Mouse (Mus musculus): ENCODE results near the gene Izumo2. TPM values are rescaled to one million over a fixed set of nuclear protein-coding genes. Genes with fewer than 3 reads are reported as not detected.
A peak's percentile ranks its signal among the peaks of the same experiment; 100 is the strongest.
"Not testable (repeated sequence)": the region's sequence is repeated elsewhere in the genome, so short reads cannot be mapped to it uniquely, and the experiment has no call there.

Gene Izumo2
- total and polyA plus RNA-seq, 2 experiments from 2014 or later = not detected

- TF ChIP-seq CTCF (IDR thresholded peaks at IDR 0.05; ENCODE audit: low read depth) = no peak
- Histone ChIP-seq H3K27ac (ENCODE audit: low read depth, low read length) (peak within 1 kb of the TSS; percentile 81), H3K27me3 (ENCODE audit: insufficient read depth, low read length) (no peaks in the 10 kb centered on the region), H3K9me3 (ENCODE audit: low read length) (no peaks in the 10 kb centered on the region), H3K4me3 (ENCODE audit: low read depth, low read length) (peak within 1 kb of the TSS; percentile 74), H3K4me2 (ENCODE audit: low read depth) (peak within 1 kb of the TSS; percentile 66), H3K9ac (peak within 1 kb of the TSS; percentile 71), H3K4me1 (ENCODE audit: insufficient read depth) (peaks cover 4% of the 10 kb centered on the region; the same call in 1 of the 2 replicates), H3K36me3 (ENCODE audit: insufficient read depth) (0 out of 2 replicates have a peak, but pooled peaks cover 10% of the 10 kb centered on the region)
- WGBS = under 1% methylated on average over 43 of the region's 44 CpGs
- ATAC-seq (peak; percentile 95), DNase-seq (peak; percentile 95)
These were observed 39.8 kb downstream of the Izumo2 start, which contains the start of gene Vrk3 for GRCm38 (mm10) chr7:44748101-44749044. Gene Vrk3, plus strand, starts transcription at chr7:44748413.

GRCm38 (mm10) chr7:44750950-44751349 is 42.4 kb downstream of the Izumo2 start, which contains the start of gene Zfp473:
Gene Zfp473, minus strand, starts transcription at chr7:44751050.
- peaks cover 34% of the 10 kb centered on the region for H3K36me3 ChIP-seq (ENCODE audit: insufficient read depth)
- DNase-seq; H3K9me3 ChIP-seq (ENCODE audit: low read length); H3K27ac ChIP-seq (ENCODE audit: low read depth, low read length); H3K9ac ChIP-seq; ATAC-seq; H3K27me3 ChIP-seq (ENCODE audit: insufficient read depth, low read length); H3K4me2 ChIP-seq (ENCODE audit: low read depth); H3K4me3 ChIP-seq (ENCODE audit: low read depth, low read length); H3K4me1 ChIP-seq (ENCODE audit: insufficient read depth): not testable (repeated sequence)
- WGBS = 92% methylated on average over 1 of the region's 1 CpGs

GRCm38 (mm10) chr7:44757164-44757563 is 48.6 kb downstream of the Izumo2 start:
- no peak overlapping the region for H3K9ac ChIP-seq
- DNase-seq (no peak), ATAC-seq (no peak)
- H3K4me2 ChIP-seq (ENCODE audit: low read depth) = no peak overlapping the region
- WGBS = 89% methylated on average over 2 of the region's 2 CpGs
- no peak for TF ChIP-seq CTCF (IDR thresholded peaks at IDR 0.05; ENCODE audit: low read depth)
- no peaks in the 10 kb centered on the region for H3K27me3 ChIP-seq (ENCODE audit: insufficient read depth, low read length)
- no peaks in the 10 kb centered on the region for H3K9me3 ChIP-seq (ENCODE audit: low read length)
- H3K36me3 ChIP-seq (ENCODE audit: insufficient read depth) = peaks cover 76% of the 10 kb centered on the region
- no peak overlapping the region for H3K27ac ChIP-seq (ENCODE audit: low read depth, low read length)
- no peaks in the 10 kb centered on the region for H3K4me1 ChIP-seq (ENCODE audit: insufficient read depth)
- no peak overlapping the region for H3K4me3 ChIP-seq (ENCODE audit: low read depth, low read length)

- H3K4me3 ChIP-seq (ENCODE audit: low read depth, low read length) = no peak overlapping the region
- no peak overlapping the region for H3K9ac ChIP-seq
- DNase-seq = no peak
- H3K4me2 ChIP-seq (ENCODE audit: low read depth) = no peak overlapping the region
- H3K27ac ChIP-seq (ENCODE audit: low read depth, low read length) = no peak overlapping the region
- no peaks in the 10 kb centered on the region for H3K27me3 ChIP-seq (ENCODE audit: insufficient read depth, low read length)
- no peaks in the 10 kb centered on the region for H3K9me3 ChIP-seq (ENCODE audit: low read length)
- no peak for TF ChIP-seq CTCF (IDR thresholded peaks at IDR 0.05; ENCODE audit: low read depth)
- ATAC-seq = no peak
- no peaks in the 10 kb centered on the region for H3K4me1 ChIP-seq (ENCODE audit: insufficient read depth)
- peaks cover 59% of the 10 kb centered on the region for H3K36me3 ChIP-seq (ENCODE audit: insufficient read depth)
These were observed 51.8 kb downstream of the Izumo2 start for GRCm38 (mm10) chr7:44760366-44760765.

GRCm38 (mm10) chr7:44768129-44768528 is 59.6 kb downstream of the Izumo2 start:
- Histone ChIP-seq H3K4me2 (ENCODE audit: low read depth) (no peak overlapping the region), H3K36me3 (ENCODE audit: insufficient read depth) (peaks cover 42% of the 10 kb centered on the region), H3K4me3 (ENCODE audit: low read depth, low read length) (no peak overlapping the region), H3K9me3 (ENCODE audit: low read length) (no peaks in the 10 kb centered on the region), H3K9ac (no peak overlapping the region), H3K27me3 (ENCODE audit: insufficient read depth, low read length) (no peaks in the 10 kb centered on the region), H3K27ac (ENCODE audit: low read depth, low read length) (no peak overlapping the region), H3K4me1 (ENCODE audit: insufficient read depth) (no peaks in the 10 kb centered on the region)
- ATAC-seq (no peak), DNase-seq (no peak)
- WGBS = 91% methylated on average over 5 of the region's 5 CpGs
- no peak for TF ChIP-seq CTCF (IDR thresholded peaks at IDR 0.05; ENCODE audit: low read depth)

Other genes starting within 250 kb of the Izumo2 start
- gene Aspdh, start 243.4 kb upstream of the Izumo2 start, total RNA-seq (2014; rRNA removed) = 4.4 and 20.3 TPM in 2 replicates
- gene Aspdh, start 243.4 kb upstream of the Izumo2 start, polyA plus RNA-seq (2015; fragmentation: Nextera tagmentation; extraction: Ambion mirVana) = 1.6 and 2.2 TPM in 2 replicates
- 27.6 and 39.3 TPM in 2 replicates for gene Josd2, start 240.8 kb upstream of the Izumo2 start, total RNA-seq (2014; rRNA removed)
- gene Josd2, start 240.8 kb upstream of the Izumo2 start, polyA plus RNA-seq (2015; fragmentation: Nextera tagmentation; extraction: Ambion mirVana) = 28.6 and 31.7 TPM in 2 replicates
- 212 and 238 TPM in 2 replicates for gene Emc10, start 212.2 kb upstream of the Izumo2 start, total RNA-seq (2014; rRNA removed)
- 168 and 171 TPM in 2 replicates for gene Emc10, start 212.2 kb upstream of the Izumo2 start, polyA plus RNA-seq (2015; fragmentation: Nextera tagmentation; extraction: Ambion mirVana)
- 21.1 and 22.0 TPM in 2 replicates for gene Fam71e1, start 212.2 kb upstream of the Izumo2 start, total RNA-seq (2014; rRNA removed)
- 23.1 and 27.2 TPM in 2 replicates for gene Fam71e1, start 212.2 kb upstream of the Izumo2 start, polyA plus RNA-seq (2015; fragmentation: Nextera tagmentation; extraction: Ambion mirVana)
- 0.15 and 0.33 TPM in 2 replicates for gene Mybpc2, start 184.1 kb upstream of the Izumo2 start, total RNA-seq (2014; rRNA removed)
- 0.15 and 0.29 TPM in 2 replicates for gene Mybpc2, start 184.1 kb upstream of the Izumo2 start, polyA plus RNA-seq (2015; fragmentation: Nextera tagmentation; extraction: Ambion mirVana)
- gene Spib, start 176.7 kb upstream of the Izumo2 start, total RNA-seq (2014; rRNA removed) = 0.05 TPM in 1 of 2 replicates, not detected in the other
- not detected in 2 replicates for gene Spib, start 176.7 kb upstream of the Izumo2 start, polyA plus RNA-seq (2015; fragmentation: Nextera tagmentation; extraction: Ambion mirVana)
- 14.1 and 16.2 TPM in 2 replicates for gene Pold1, start 159.9 kb upstream of the Izumo2 start, total RNA-seq (2014; rRNA removed)
- gene Pold1, start 159.9 kb upstream of the Izumo2 start, polyA plus RNA-seq (2015; fragmentation: Nextera tagmentation; extraction: Ambion mirVana) = 14.2 and 14.3 TPM in 2 replicates
- 44.1 and 45.9 TPM in 2 replicates for gene Nr1h2, start 154.8 kb upstream of the Izumo2 start, total RNA-seq (2014; rRNA removed)
- gene Nr1h2, start 154.8 kb upstream of the Izumo2 start, polyA plus RNA-seq (2015; fragmentation: Nextera tagmentation; extraction: Ambion mirVana) = 49.9 and 51.1 TPM in 2 replicates
- gene Napsa, start 136.4 kb upstream of the Izumo2 start, total RNA-seq (2014; rRNA removed) = 0.08 and 0.24 TPM in 2 replicates
- 0.35 and 0.71 TPM in 2 replicates for gene Napsa, start 136.4 kb upstream of the Izumo2 start, polyA plus RNA-seq (2015; fragmentation: Nextera tagmentation; extraction: Ambion mirVana)
- 6.0 and 8.6 TPM in 2 replicates for gene Kcnc3, start 118.1 kb upstream of the Izumo2 start, total RNA-seq (2014; rRNA removed)
- gene Kcnc3, start 118.1 kb upstream of the Izumo2 start, polyA plus RNA-seq (2015; fragmentation: Nextera tagmentation; extraction: Ambion mirVana) = 4.2 and 5.2 TPM in 2 replicates
- gene Myh14, start 37.9 kb upstream of the Izumo2 start, total RNA-seq (2014; rRNA removed) = 4.5 and 11.9 TPM in 2 replicates
- gene Myh14, start 37.9 kb upstream of the Izumo2 start, polyA plus RNA-seq (2015; fragmentation: Nextera tagmentation; extraction: Ambion mirVana) = 2.9 and 4.2 TPM in 2 replicates
- gene Vrk3, start 39.7 kb downstream of the Izumo2 start, total RNA-seq (2014; rRNA removed) = 18.7 and 19.6 TPM in 2 replicates
- 27.1 and 31.1 TPM in 2 replicates for gene Vrk3, start 39.7 kb downstream of the Izumo2 start, polyA plus RNA-seq (2015; fragmentation: Nextera tagmentation; extraction: Ambion mirVana)
- 0.85 and 2.0 TPM in 2 replicates for gene Zfp473, start 42.3 kb downstream of the Izumo2 start, total RNA-seq (2014; rRNA removed)
- 0.41 and 0.74 TPM in 2 replicates for gene Zfp473, start 42.3 kb downstream of the Izumo2 start, polyA plus RNA-seq (2015; fragmentation: Nextera tagmentation; extraction: Ambion mirVana)
- 58.0 and 68.7 TPM in 2 replicates for gene Nup62, start 107.3 kb downstream of the Izumo2 start, total RNA-seq (2014; rRNA removed)
- 50.5 and 57.0 TPM in 2 replicates for gene Nup62, start 107.3 kb downstream of the Izumo2 start, polyA plus RNA-seq (2015; fragmentation: Nextera tagmentation; extraction: Ambion mirVana)
- 0.15 and 1.3 TPM in 2 replicates for gene Il4i1, start 107.6 kb downstream of the Izumo2 start, total RNA-seq (2014; rRNA removed)
- gene Il4i1, start 107.6 kb downstream of the Izumo2 start, polyA plus RNA-seq (2015; fragmentation: Nextera tagmentation; extraction: Ambion mirVana) = 0.21 and 0.34 TPM in 2 replicates
- gene Atf5, start 107.9 kb downstream of the Izumo2 start, total RNA-seq (2014; rRNA removed) = 10.1 and 15.9 TPM in 2 replicates
- gene Atf5, start 107.9 kb downstream of the Izumo2 start, polyA plus RNA-seq (2015; fragmentation: Nextera tagmentation; extraction: Ambion mirVana) = 3.9 and 4.7 TPM in 2 replicates
- 89.9 and 109 TPM in 2 replicates for gene Akt1s1, start 140.2 kb downstream of the Izumo2 start, total RNA-seq (2014; rRNA removed)
- 105 and 112 TPM in 2 replicates for gene Akt1s1, start 140.2 kb downstream of the Izumo2 start, polyA plus RNA-seq (2015; fragmentation: Nextera tagmentation; extraction: Ambion mirVana)
- 71.9 and 378 TPM in 2 replicates for gene Tbc1d17, start 140.3 kb downstream of the Izumo2 start, total RNA-seq (2014; rRNA removed)
- 87.8 and 115 TPM in 2 replicates for gene Tbc1d17, start 140.3 kb downstream of the Izumo2 start, polyA plus RNA-seq (2015; fragmentation: Nextera tagmentation; extraction: Ambion mirVana)
- 30.5 and 31.0 TPM in 2 replicates for gene Pnkp, start 148.4 kb downstream of the Izumo2 start, total RNA-seq (2014; rRNA removed)
- gene Pnkp, start 148.4 kb downstream of the Izumo2 start, polyA plus RNA-seq (2015; fragmentation: Nextera tagmentation; extraction: Ambion mirVana) = 27.2 and 29.8 TPM in 2 replicates
- 404 and 498 TPM in 2 replicates for gene Ptov1, start 161.0 kb downstream of the Izumo2 start, total RNA-seq (2014; rRNA removed)
- 495 and 513 TPM in 2 replicates for gene Ptov1, start 161.0 kb downstream of the Izumo2 start, polyA plus RNA-seq (2015; fragmentation: Nextera tagmentation; extraction: Ambion mirVana)
- 113 and 148 TPM in 2 replicates for gene Med25, start 184.0 kb downstream of the Izumo2 start, total RNA-seq (2014; rRNA removed)
- gene Med25, start 184.0 kb downstream of the Izumo2 start, polyA plus RNA-seq (2015; fragmentation: Nextera tagmentation; extraction: Ambion mirVana) = 142 and 151 TPM in 2 replicates
- 17.0 and 22.3 TPM in 2 replicates for gene Fuz, start 187.3 kb downstream of the Izumo2 start, total RNA-seq (2014; rRNA removed)
- 13.8 and 16.6 TPM in 2 replicates for gene Fuz, start 187.3 kb downstream of the Izumo2 start, polyA plus RNA-seq (2015; fragmentation: Nextera tagmentation; extraction: Ambion mirVana)
- 140 and 175 TPM in 2 replicates for gene Ap2a1, start 220.8 kb downstream of the Izumo2 start, total RNA-seq (2014; rRNA removed)
- 101 and 113 TPM in 2 replicates for gene Ap2a1, start 220.8 kb downstream of the Izumo2 start, polyA plus RNA-seq (2015; fragmentation: Nextera tagmentation; extraction: Ambion mirVana)
- not detected in 2 replicates for gene Tsks, start 234.5 kb downstream of the Izumo2 start, total RNA-seq (2014; rRNA removed)
- gene Tsks, start 234.5 kb downstream of the Izumo2 start, polyA plus RNA-seq (2015; fragmentation: Nextera tagmentation; extraction: Ambion mirVana) = 0.18 TPM in 1 of 2 replicates, not detected in the other